Mouse (Mus musculus): Measurements from ENCODE around the gene Rab6a. TPM values are rescaled to one million over a fixed set of nuclear protein-coding genes. Genes with fewer than 3 reads are reported as not detected.
"Not testable (repeated sequence)": the region's sequence is repeated elsewhere in the genome, so short reads cannot be mapped to it uniquely, and the experiment has no call there.

Rab6a gene
- 40.2 and 46.7 TPM in 2 replicates for polyA plus RNA-seq (2015; fragmentation: Nextera tagmentation; extraction: Ambion mirVana)

- peak within 1 kb of the TSS; percentile 83 for H3K4me3 ChIP-seq (replicated peaks)
- no peaks in the 10 kb centered on the region for H3K9me3 ChIP-seq (replicated peaks)
Measured at GRCm38 (mm10) chr7:100607214-100608129, at the start of gene Rab6a. Gene Rab6a (plus strand): TSS chr7:100607410.

GRCm38 (mm10) chr7:100559331-100559730, 47.9 kb upstream of the Rab6a start:
- Histone ChIP-seq H3K9me3 (replicated peaks) (no peaks in the 10 kb centered on the region), H3K36me3 (peaks cover 2% of the 10 kb centered on the region; the same call in 1 of the 2 replicates), H3K27me3 (no peaks in the 10 kb centered on the region), H3K27ac (peak overlapping the region; percentile 55; the same call in 1 of the 2 replicates), H3K4me2 (peak overlapping the region; percentile 41), H3K4me3 (replicated peaks) (no peak overlapping the region), H3K4me1 (replicated peaks) (peaks cover 50% of the 10 kb centered on the region), H3K9ac (peak overlapping the region; percentile 16; the same call in 1 of the 2 replicates)
- WGBS (ENCODE audit: insufficient replicate concordance): 35% methylated on average over 4 of the region's 4 CpGs
- ATAC-seq (ENCODE audit: low read depth) (peak; percentile 91), DNase-seq (peak; percentile 45)

More at GRCm38 (mm10) chr7:100607214-100608129, at the start of gene Rab6a:
- Histone ChIP-seq H3K9ac (peak within 1 kb of the TSS; percentile 96), H3K4me2 (peak within 1 kb of the TSS; percentile 92), H3K36me3 (no peaks in the 10 kb centered on the region), H3K4me1 (replicated peaks) (peaks cover 28% of the 10 kb centered on the region), H3K27me3 (0 out of 2 replicates have a peak, but pooled peaks cover 7% of the 10 kb centered on the region), H3K27ac (peak within 1 kb of the TSS; percentile 98)
- ATAC-seq (ENCODE audit: low read depth) (peak; percentile 93), DNase-seq (peak; percentile 96)
- under 1% methylated on average over 103 of the region's 105 CpGs for WGBS (ENCODE audit: insufficient replicate concordance)

- Histone ChIP-seq H3K4me2 (no peak overlapping the region), H3K4me3 (replicated peaks) (no peak overlapping the region), H3K36me3 (peaks cover 9% of the 10 kb centered on the region; the same call in 1 of the 2 replicates), H3K9me3 (replicated peaks) (no peaks in the 10 kb centered on the region), H3K27ac (no peak overlapping the region), H3K27me3 (no peaks in the 10 kb centered on the region), H3K9ac (no peak overlapping the region), H3K4me1 (replicated peaks) (peaks cover 32% of the 10 kb centered on the region)
- ATAC-seq (ENCODE audit: low read depth) (no peak), DNase-seq (no peak)
- 81% methylated on average over 11 of the region's 11 CpGs for WGBS (ENCODE audit: insufficient replicate concordance)
Measured at GRCm38 (mm10) chr7:100561861-100562587, 45.2 kb upstream of the Rab6a start.

- H3K9me3 ChIP-seq (replicated peaks); H3K27me3 ChIP-seq; DNase-seq; H3K4me2 ChIP-seq; H3K9ac ChIP-seq; H3K4me3 ChIP-seq (replicated peaks); ATAC-seq (ENCODE audit: low read depth); H3K27ac ChIP-seq: not testable (repeated sequence)
- Histone ChIP-seq H3K36me3 (peaks cover 18% of the 10 kb centered on the region; the same call in 1 of the 2 replicates), H3K4me1 (replicated peaks) (peaks cover 40% of the 10 kb centered on the region)
- 78% methylated on average over 5 of the region's 5 CpGs for WGBS (ENCODE audit: insufficient replicate concordance)
Measured at GRCm38 (mm10) chr7:100567238-100567637, 40.0 kb upstream of the Rab6a start.

- H3K36me3 ChIP-seq: peaks cover 19% of the 10 kb centered on the region; the same call in 1 of the 2 replicates
- H3K4me1 ChIP-seq (replicated peaks): peaks cover 56% of the 10 kb centered on the region
- DNase-seq (peak; percentile 33), ATAC-seq (ENCODE audit: low read depth) (peak; percentile 62)
- no peak overlapping the region for H3K4me3 ChIP-seq (replicated peaks)
- no peak overlapping the region for H3K9ac ChIP-seq
- peak overlapping the region; percentile 4; the same call in 1 of the 2 replicates for H3K4me2 ChIP-seq
- H3K27me3 ChIP-seq: no peaks in the 10 kb centered on the region
- no peaks in the 10 kb centered on the region for H3K9me3 ChIP-seq (replicated peaks)
- H3K27ac ChIP-seq: peak overlapping the region; percentile 78
Measured at GRCm38 (mm10) chr7:100569907-100570306, 37.3 kb upstream of the Rab6a start.

GRCm38 (mm10) chr7:100570930-100571715, 36.1 kb upstream of the Rab6a start:
- ATAC-seq (ENCODE audit: low read depth) (peak; percentile 90), DNase-seq (no peak)
- Histone ChIP-seq H3K27me3 (no peaks in the 10 kb centered on the region), H3K9me3 (replicated peaks) (no peaks in the 10 kb centered on the region), H3K4me3 (replicated peaks) (no peak overlapping the region), H3K9ac (0 out of 2 replicates have a peak overlapping the region, but pooled peaks have one; percentile 5), H3K36me3 (peaks cover 16% of the 10 kb centered on the region; the same call in 1 of the 2 replicates), H3K4me2 (peak overlapping the region; percentile 32), H3K4me1 (replicated peaks) (peaks cover 58% of the 10 kb centered on the region), H3K27ac (peak overlapping the region; percentile 82)
- WGBS (ENCODE audit: insufficient replicate concordance): 25% methylated on average over 3 of the region's 3 CpGs

GRCm38 (mm10) chr7:100572061-100572460, 35.1 kb upstream of the Rab6a start:
- H3K4me1 ChIP-seq (replicated peaks): peaks cover 58% of the 10 kb centered on the region
- peaks cover 16% of the 10 kb centered on the region; the same call in 1 of the 2 replicates for H3K36me3 ChIP-seq
- H3K9ac ChIP-seq: no peak overlapping the region
- H3K9me3 ChIP-seq (replicated peaks): no peaks in the 10 kb centered on the region
- H3K27ac ChIP-seq: peak overlapping the region; percentile 82
- H3K4me2 ChIP-seq: no peak overlapping the region
- ATAC-seq (ENCODE audit: low read depth): no peak
- H3K27me3 ChIP-seq: no peaks in the 10 kb centered on the region
- no peak overlapping the region for H3K4me3 ChIP-seq (replicated peaks)
- WGBS (ENCODE audit: insufficient replicate concordance): 67% methylated on average over 4 of the region's 4 CpGs
- DNase-seq: no peak

GRCm38 (mm10) chr7:100572704-100573103, 34.5 kb upstream of the Rab6a start:
- Histone ChIP-seq H3K27me3 (no peaks in the 10 kb centered on the region), H3K9me3 (replicated peaks) (no peaks in the 10 kb centered on the region), H3K9ac (peak overlapping the region; percentile 40; the same call in 1 of the 2 replicates), H3K4me2 (no peak overlapping the region), H3K27ac (peak overlapping the region; percentile 82), H3K4me3 (replicated peaks) (no peak overlapping the region), H3K36me3 (peaks cover 9% of the 10 kb centered on the region; the same call in 1 of the 2 replicates), H3K4me1 (replicated peaks) (peaks cover 58% of the 10 kb centered on the region)
- 76% methylated on average over 4 of the region's 4 CpGs for WGBS (ENCODE audit: insufficient replicate concordance)
- ATAC-seq (ENCODE audit: low read depth): no peak
- no peak for DNase-seq

- no peak overlapping the region for H3K4me2 ChIP-seq
- H3K27ac ChIP-seq: peak overlapping the region; percentile 37; the same call in 1 of the 2 replicates
- WGBS (ENCODE audit: insufficient replicate concordance): 67% methylated on average over 2 of the region's 2 CpGs
- H3K27me3 ChIP-seq: no peaks in the 10 kb centered on the region
- H3K4me3 ChIP-seq (replicated peaks): no peak overlapping the region
- ATAC-seq (ENCODE audit: low read depth): no peak
- H3K9me3 ChIP-seq (replicated peaks): no peaks in the 10 kb centered on the region
- H3K36me3 ChIP-seq: peaks cover 9% of the 10 kb centered on the region; the same call in 1 of the 2 replicates
- no peak for DNase-seq
- H3K9ac ChIP-seq: 0 out of 2 replicates have a peak overlapping the region, but pooled peaks have one; percentile 20
- H3K4me1 ChIP-seq (replicated peaks): peaks cover 41% of the 10 kb centered on the region
Measured at GRCm38 (mm10) chr7:100578794-100579193, 28.4 kb upstream of the Rab6a start.

- 33% methylated on average over 7 of the region's 7 CpGs for WGBS (ENCODE audit: insufficient replicate concordance)
- H3K36me3 ChIP-seq: peaks cover 5% of the 10 kb centered on the region; the same call in 1 of the 2 replicates
- peak overlapping the region; percentile 82 for H3K9ac ChIP-seq
- H3K4me1 ChIP-seq (replicated peaks): peaks cover 32% of the 10 kb centered on the region
- ATAC-seq (ENCODE audit: low read depth): no peak
- no peak for DNase-seq
- no peaks in the 10 kb centered on the region for H3K9me3 ChIP-seq (replicated peaks)
- H3K27ac ChIP-seq: no peak overlapping the region
- H3K4me2 ChIP-seq: peak overlapping the region; percentile 70
- no peaks in the 10 kb centered on the region for H3K27me3 ChIP-seq
- H3K4me3 ChIP-seq (replicated peaks): peak overlapping the region; percentile 71
Measured at GRCm38 (mm10) chr7:100582235-100582634, 25.0 kb upstream of the Rab6a start.

All from liver, embryonic 13.5 days (tissue).